Mouse (Mus musculus): ENCODE measurements around the gene Arhgap45.
"Not testable (repeated sequence)": the region's sequence is repeated elsewhere in the genome, so short reads cannot be mapped to it uniquely, and the experiment has no call there.

Arhgap45 gene

GRCm38 (mm10) chr10:80033511-80034391 is 17.3 kb downstream of the Arhgap45 start:
- peak; percentile 60; the same call in 1 of the 2 replicates for ATAC-seq (ENCODE audit: low TSS enrichment)

GRCm38 (mm10) chr10:80035148-80035547 is 18.7 kb downstream of the Arhgap45 start:
- ATAC-seq (ENCODE audit: low TSS enrichment), result no peak

- no peak for ATAC-seq (ENCODE audit: low TSS enrichment)
Measured at GRCm38 (mm10) chr10:80035686-80036085, 19.2 kb downstream of the Arhgap45 start.

- ATAC-seq (ENCODE audit: low TSS enrichment), result no peak
Measured at GRCm38 (mm10) chr10:80036832-80037231, 20.4 kb downstream of the Arhgap45 start.

GRCm38 (mm10) chr10:80039559-80039979 is 23.1 kb downstream of the Arhgap45 start, which contains the start of gene Polr2e:
TSS of gene Polr2e (minus strand) at chr10:80039795.
- peak; percentile 95 for ATAC-seq (ENCODE audit: low TSS enrichment)

GRCm38 (mm10) chr10:80041409-80042060 is 25.1 kb downstream of the Arhgap45 start:
- not testable (repeated sequence) for ATAC-seq (ENCODE audit: low TSS enrichment)

- ATAC-seq (ENCODE audit: low TSS enrichment), result no peak
Measured at GRCm38 (mm10) chr10:80044087-80044486, 27.6 kb downstream of the Arhgap45 start.

- ATAC-seq (ENCODE audit: low TSS enrichment), result not testable (repeated sequence)
Measured at GRCm38 (mm10) chr10:80045364-80045763, 28.9 kb downstream of the Arhgap45 start.

- no peak for ATAC-seq (ENCODE audit: low TSS enrichment)
Measured at GRCm38 (mm10) chr10:80045766-80046165, 29.3 kb downstream of the Arhgap45 start.

- ATAC-seq (ENCODE audit: low TSS enrichment), result no peak
Measured at GRCm38 (mm10) chr10:80047041-80047565, 30.6 kb downstream of the Arhgap45 start, which contains the start of gene Gpx4. TSS of gene Gpx4 (plus strand) at chr10:80047166.

- 0 out of 2 replicates have a peak, but pooled peaks have one; percentile 5 for ATAC-seq (ENCODE audit: low TSS enrichment)
Measured at GRCm38 (mm10) chr10:80048396-80048795, 31.9 kb downstream of the Arhgap45 start.

GRCm38 (mm10) chr10:80048834-80049233 is 32.4 kb downstream of the Arhgap45 start:
- ATAC-seq (ENCODE audit: low TSS enrichment), result no peak

GRCm38 (mm10) chr10:80050244-80050643 is 33.8 kb downstream of the Arhgap45 start:
- ATAC-seq (ENCODE audit: low TSS enrichment), result no peak

GRCm38 (mm10) chr10:80050885-80051617 is 34.6 kb downstream of the Arhgap45 start:
- no peak for ATAC-seq (ENCODE audit: low TSS enrichment)

- ATAC-seq (ENCODE audit: low TSS enrichment), result no peak
Measured at GRCm38 (mm10) chr10:80051618-80052373, 35.3 kb downstream of the Arhgap45 start.

GRCm38 (mm10) chr10:80052374-80052764 is 35.9 kb downstream of the Arhgap45 start:
- ATAC-seq (ENCODE audit: low TSS enrichment), result no peak

GRCm38 (mm10) chr10:80053259-80053780 is 36.9 kb downstream of the Arhgap45 start:
- ATAC-seq (ENCODE audit: low TSS enrichment), result peak; percentile 92

- peak; percentile 33; the same call in 1 of the 2 replicates for ATAC-seq (ENCODE audit: low TSS enrichment)
Measured at GRCm38 (mm10) chr10:80053831-80054815, 37.7 kb downstream of the Arhgap45 start.

- ATAC-seq (ENCODE audit: low TSS enrichment), result not testable (repeated sequence)
Measured at GRCm38 (mm10) chr10:80054911-80055310, 38.5 kb downstream of the Arhgap45 start.
